Mouse (Mus musculus) MEL (cell line): ENCODE results near the gene Kif3a. TPM values are rescaled to one million over a fixed set of nuclear protein-coding genes. Genes with fewer than 3 reads are reported as not detected.

Experiments
- DNase-seq: peaks from one replicate; pipeline ENCODE4 v3.0.0; 2011; ENCODE audit warnings: low read depth, low spot score
- H3K27ac ChIP-seq: 2 replicates; pipeline ENCODE4 v1.5.1; 2012; ENCODE audit warnings: low read depth, mild to moderate bottlenecking, control low read depth, low read length, moderate library complexity; ENCODE audit not compliant: control insufficient read depth
- H3K27me3 ChIP-seq, 2 experiments: fragments of 150-350 bp in 1 of 2; sonication (generic) in 1 of 2; 2 replicates each; pipeline ENCODE4 v1.6.1; 2012; ENCODE audit warnings: low read length in 2 of 2, mild to moderate bottlenecking in 2 of 2, improper control_type of control experiment in 1 of 2, moderate library complexity in 1 of 2; ENCODE audit not compliant: insufficient read depth in 2 of 2, control insufficient read depth in 1 of 2
- H3K36me3 ChIP-seq, 2 experiments: 2 replicates each; pipeline ENCODE4 v1.6.1; 2012 to 2014; ENCODE audit warnings: low read length in 2 of 2, improper control_type of control experiment in 1 of 2, inconsistent platforms in 1 of 2, mild to moderate bottlenecking in 1 of 2; ENCODE audit not compliant: insufficient read depth in 2 of 2, control insufficient read depth in 1 of 2
- H3K4me1 ChIP-seq, 2 experiments: fragments of 150-350 bp in 1 of 2; sonication (generic) in 1 of 2; 2 replicates each; pipeline ENCODE4 v1.6.1; 2012; ENCODE audit warnings: low read length in 2 of 2, improper control_type of control experiment in 1 of 2, mild to moderate bottlenecking in 1 of 2; ENCODE audit not compliant: insufficient read depth in 2 of 2, control insufficient read depth in 1 of 2
- H3K4me3 ChIP-seq, 2 experiments: fragments of 150-350 bp in 1 of 2; sonication (generic) in 1 of 2; 2 replicates each; pipeline ENCODE4 v1.5.1; 2012; ENCODE audit warnings: low read depth in 2 of 2, low read length in 2 of 2, mild to moderate bottlenecking in 2 of 2, moderate library complexity in 2 of 2, control low read depth in 1 of 2, improper control_type of control experiment in 1 of 2; ENCODE audit not compliant: control insufficient read depth in 1 of 2, insufficient read depth in 1 of 2
- H3K79me2 ChIP-seq: 2 replicates; pipeline ENCODE4 v1.6.1; 2012; ENCODE audit warnings: mild to moderate bottlenecking, low read length, moderate library complexity; ENCODE audit not compliant: control insufficient read depth, poor library complexity, insufficient read depth
- H3K9ac ChIP-seq: 2 replicates; pipeline ENCODE4 v1.6.1; 2012; ENCODE audit warnings: low read depth, mild to moderate bottlenecking, control low read depth, low read length, moderate library complexity; ENCODE audit not compliant: control insufficient read depth, poor library complexity, severe bottlenecking
- H3K9me3 ChIP-seq: fragments of 150-350 bp; sonication (generic); replicated peaks from 2 replicates; pipeline ENCODE4 v1.6.1; 2012; ENCODE audit warnings: mild to moderate bottlenecking, low read length, improper control_type of control experiment, moderate library complexity; ENCODE audit not compliant: insufficient read depth
- BHLHE40 ChIP-seq: IDR thresholded peaks from 2 replicates; pipeline ENCODE4 v1.6.1; 2012; ENCODE audit warnings: low read depth, mild to moderate bottlenecking, inconsistent platforms, low read length, improper control_type of control experiment, borderline replicate concordance
- CHD1 ChIP-seq: IDR thresholded peaks from 2 replicates; pipeline ENCODE4 v1.6.1; 2012; ENCODE audit warnings: low read depth, mild to moderate bottlenecking, inconsistent platforms, low read length, improper control_type of control experiment
- CHD2 ChIP-seq: IDR thresholded peaks from 2 replicates; pipeline ENCODE4 v1.6.1; 2011; ENCODE audit warnings: low read length, improper control_type of control experiment
- CTCF ChIP-seq, 3 experiments: IDR thresholded peaks in 2 of 3; conservative IDR thresholded peaks in 1 of 3; 2 replicates each; pipeline ENCODE4 v1.5.1; 2011 to 2012; ENCODE audit warnings: low read length in 3 of 3, low read depth in 2 of 3, mild to moderate bottlenecking in 2 of 3, improper control_type of control experiment in 1 of 3, inconsistent platforms in 1 of 3, mixed read lengths in 1 of 3, moderate library complexity in 1 of 3; ENCODE audit not compliant: control insufficient read depth in 1 of 3, insufficient read depth in 1 of 3, poor library complexity in 1 of 3, severe bottlenecking in 1 of 3
- E2F4 ChIP-seq: IDR thresholded peaks from 2 replicates; pipeline ENCODE4 v1.6.1; 2011; ENCODE audit warnings: low read depth, low read length, improper control_type of control experiment, borderline replicate concordance
- ELF1 ChIP-seq: IDR thresholded peaks from 2 replicates; pipeline ENCODE4 v1.6.1; 2014; ENCODE audit warnings: low read depth, mild to moderate bottlenecking, inconsistent platforms, low read length, improper control_type of control experiment, moderate library complexity
- EP300 ChIP-seq, 2 experiments: IDR thresholded peaks; 2 replicates each; pipeline ENCODE4 v1.6.1; 2011; ENCODE audit warnings: improper control_type of control experiment in 2 of 2, low read length in 2 of 2, low read depth in 1 of 2, mild to moderate bottlenecking in 1 of 2
- ETS1 ChIP-seq: IDR thresholded peaks from 2 replicates; pipeline ENCODE4 v1.6.1; 2012; ENCODE audit warnings: low read depth, mild to moderate bottlenecking, inconsistent platforms, low read length, improper control_type of control experiment, moderate library complexity
- GABPA ChIP-seq: IDR thresholded peaks from 2 replicates; pipeline ENCODE4 v1.6.1; 2012; ENCODE audit warnings: low read depth, mild to moderate bottlenecking, inconsistent platforms, low read length, improper control_type of control experiment, moderate library complexity
- GATA1 ChIP-seq: IDR thresholded peaks from 2 replicates; pipeline ENCODE4 v1.6.1; 2011; ENCODE audit warnings: low read depth, low read length, improper control_type of control experiment
- JUND ChIP-seq: IDR thresholded peaks from 2 replicates; pipeline ENCODE4 v1.6.1; 2011; ENCODE audit warnings: low read depth, mild to moderate bottlenecking, improper control_type of control experiment, low read length
- MAFK ChIP-seq: IDR thresholded peaks from 2 replicates; pipeline ENCODE4 v1.6.1; 2011; ENCODE audit warnings: low read depth, mild to moderate bottlenecking, low read length, improper control_type of control experiment, borderline replicate concordance
- MAX ChIP-seq: IDR thresholded peaks from 2 replicates; pipeline ENCODE4 v1.6.1; 2011; ENCODE audit warnings: low read length, improper control_type of control experiment
- MAZ ChIP-seq: IDR thresholded peaks from 2 replicates; pipeline ENCODE4 v1.6.1; 2012; ENCODE audit warnings: low read depth, mild to moderate bottlenecking, inconsistent platforms, low read length, improper control_type of control experiment
- MEF2A ChIP-seq: IDR thresholded peaks from 2 replicates; pipeline ENCODE4 v1.6.1; 2014; ENCODE audit warnings: low read depth, mild to moderate bottlenecking, inconsistent platforms, low read length, improper control_type of control experiment; ENCODE audit not compliant: poor library complexity, insufficient replicate concordance, severe bottlenecking; ENCODE audit errors: extremely low read depth
- MXI1 ChIP-seq: IDR thresholded peaks from 2 replicates; pipeline ENCODE4 v1.6.1; 2011; ENCODE audit warnings: mild to moderate bottlenecking, low read depth, low read length, improper control_type of control experiment
- MYC ChIP-seq: IDR thresholded peaks from 2 replicates; pipeline ENCODE4 v1.6.1; 2011; ENCODE audit warnings: low read depth, mild to moderate bottlenecking, low read length, improper control_type of control experiment, moderate library complexity
- NELFE ChIP-seq: IDR thresholded peaks from 2 replicates; pipeline ENCODE4 v1.6.1; 2011; ENCODE audit warnings: low read depth, low read length, improper control_type of control experiment
- POLR2A ChIP-seq, 2 experiments: IDR thresholded peaks; 2 replicates each; pipeline ENCODE4 v1.6.1; 2011 to 2012; ENCODE audit warnings: low read length in 2 of 2, mild to moderate bottlenecking in 2 of 2, control low read depth in 1 of 2, improper control_type of control experiment in 1 of 2, low read depth in 1 of 2, moderate library complexity in 1 of 2; ENCODE audit not compliant: control insufficient read depth in 1 of 2, insufficient read depth in 1 of 2, poor library complexity in 1 of 2
- POLR2AphosphoS5 ChIP-seq: IDR thresholded peaks from 2 replicates; pipeline ENCODE4 v1.6.1; 2012; ENCODE audit warnings: low read depth, borderline replicate concordance, mild to moderate bottlenecking, inconsistent platforms, low read length, moderate library complexity, mixed read lengths
- RAD21 ChIP-seq: IDR thresholded peaks from 2 replicates; pipeline ENCODE4 v1.6.1; 2011; ENCODE audit warnings: mild to moderate bottlenecking, low read depth, low read length, improper control_type of control experiment
- RCOR1 ChIP-seq: IDR thresholded peaks from 2 replicates; pipeline ENCODE4 v1.6.1; 2012; ENCODE audit warnings: low read depth, mild to moderate bottlenecking, inconsistent platforms, low read length, improper control_type of control experiment
- SIN3A ChIP-seq: IDR thresholded peaks from 2 replicates; pipeline ENCODE4 v1.6.1; 2012; ENCODE audit warnings: low read length, improper control_type of control experiment, inconsistent platforms
- SMC3 ChIP-seq: IDR thresholded peaks from 2 replicates; pipeline ENCODE4 v1.6.1; 2011; ENCODE audit warnings: low read depth, low read length, improper control_type of control experiment
- TCF12 ChIP-seq: IDR thresholded peaks from 2 replicates; pipeline ENCODE4 v1.6.1; 2014; ENCODE audit warnings: low read depth, mild to moderate bottlenecking, inconsistent platforms, low read length, improper control_type of control experiment, moderate library complexity
- USF1 ChIP-seq: IDR thresholded peaks from 2 replicates; pipeline ENCODE4 v1.6.1; 2014; ENCODE audit warnings: low read depth, mild to moderate bottlenecking, inconsistent platforms, low read length, improper control_type of control experiment, moderate library complexity
- USF2 ChIP-seq, 2 experiments: IDR thresholded peaks; 2 replicates each; pipeline ENCODE4 v1.6.1; 2011 to 2012; ENCODE audit warnings: improper control_type of control experiment in 2 of 2, low read length in 2 of 2, borderline replicate concordance in 1 of 2, inconsistent platforms in 1 of 2, low read depth in 1 of 2, mild to moderate bottlenecking in 1 of 2; ENCODE audit not compliant: insufficient read depth in 1 of 2
- ZC3H11A ChIP-seq: IDR thresholded peaks from 2 replicates; pipeline ENCODE4 v1.6.1; 2012; ENCODE audit warnings: low read depth, mild to moderate bottlenecking, inconsistent platforms, low read length, improper control_type of control experiment
- ZKSCAN1 ChIP-seq: IDR thresholded peaks from 2 replicates; pipeline ENCODE4 v1.6.1; 2012; ENCODE audit warnings: low read depth, mild to moderate bottlenecking, inconsistent platforms, low read length, improper control_type of control experiment, moderate library complexity
- ZMIZ1 ChIP-seq: IDR thresholded peaks from 2 replicates; pipeline ENCODE4 v1.6.1; 2012; ENCODE audit warnings: low read depth, mild to moderate bottlenecking, inconsistent platforms, low read length, improper control_type of control experiment, moderate library complexity
- ZNF384 ChIP-seq: IDR thresholded peaks from 2 replicates; pipeline ENCODE4 v1.6.1; 2012; ENCODE audit warnings: low read depth, mild to moderate bottlenecking, inconsistent platforms, low read length, improper control_type of control experiment
- polyA plus RNA-seq, 2 experiments: library from polyadenylated mRNA; stranded (reverse) in 1 of 2; unstranded in 1 of 2; fragments of >175 nt in 1 of 2; fragments of >200 nt in 1 of 2; gene quantifications; 2 replicates each; pipeline versions ENCODE4 v1.2.1 to v1.2.4; 2012; ENCODE audit warnings: low replicate concordance in 2 of 2, low read depth in 1 of 2; ENCODE audit not compliant: insufficient read length in 2 of 2, insufficient read depth in 1 of 2, missing spikeins in 1 of 2
- total RNA-seq: library from RNA; depleted of rRNA; stranded (reverse); fragments of 300-350 nt; gene quantifications from 2 replicates; pipeline ENCODE4 v1.2.3, GENCODE M21; 2012

Kif3a gene
- total and polyA plus RNA-seq, 3 experiments, result 13.6 to 88.3 (median 17.1) TPM

DNA sequence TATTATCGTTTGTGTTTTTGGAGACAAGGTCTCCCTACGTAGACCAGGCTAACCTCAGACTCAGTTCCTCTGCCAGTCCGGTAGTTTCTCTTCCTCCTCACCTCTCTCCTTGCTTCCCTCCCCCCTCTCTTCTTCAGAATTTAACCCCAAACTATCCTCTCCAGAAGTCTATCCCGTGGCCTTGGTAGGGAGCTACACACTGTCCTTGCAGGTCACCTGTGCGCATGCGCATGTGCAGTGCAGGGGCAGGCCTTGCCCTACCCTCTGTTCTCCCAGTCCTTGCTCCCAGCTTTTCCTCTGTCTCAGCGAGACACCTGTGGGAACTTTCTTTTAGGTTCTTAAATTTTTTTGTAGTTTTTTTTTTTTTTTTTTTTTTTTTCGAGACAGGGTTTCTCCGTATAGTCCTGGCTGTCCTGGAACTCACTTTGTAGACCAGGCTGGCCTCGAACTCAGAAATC, 70.7 kb downstream of the Kif3a start:
- TF ChIP-seq TCF12, result no peak
- Histone ChIP-seq H3K4me3 (no peak overlapping the region), H3K27me3 (no peaks in the 10 kb centered on the region), H3K79me2 (no peaks in the 10 kb centered on the region), H3K27ac (no peak overlapping the region), H3K9me3 (no peaks in the 10 kb centered on the region), H3K9ac (no peak overlapping the region), H3K4me1 (peaks cover 30 to 38% of the 10 kb centered on the region in 2 experiments), H3K36me3 (peaks cover 0 to 30% of the 10 kb centered on the region in 2 experiments; a peak in 2 of 4 replicates)
- no peak for DNase-seq

DNA sequence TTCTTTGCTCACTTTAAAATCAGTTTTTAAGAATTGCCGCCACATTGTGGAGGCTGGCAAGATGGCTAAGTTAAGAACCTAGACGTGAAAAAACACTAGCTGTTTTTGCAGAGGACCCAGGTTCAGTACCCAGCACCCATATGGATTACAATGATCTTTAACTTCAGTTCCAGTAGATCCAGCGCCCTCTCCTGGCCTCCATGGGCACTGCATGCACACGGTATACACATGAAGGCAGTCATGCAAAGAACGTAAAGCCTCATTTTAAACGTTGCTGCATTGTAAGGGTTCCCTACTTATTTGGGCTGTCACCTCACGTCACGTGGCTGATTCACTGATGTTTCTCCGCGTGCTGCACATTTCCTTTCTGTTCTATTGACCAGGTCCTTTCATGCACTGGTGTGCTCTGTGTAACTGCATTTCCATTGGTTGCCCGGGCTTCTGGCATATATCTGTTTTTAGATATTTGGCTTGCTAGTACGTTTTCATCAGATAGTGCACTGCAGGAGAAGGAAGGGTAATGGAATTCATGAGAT, 75.6 kb downstream of the Kif3a start:
- peak overlapping the region in 1 of 2 experiments; percentile 19; a peak in 1 of 4 replicates for H3K4me3 ChIP-seq
- H3K36me3 ChIP-seq, result peaks cover 0 to 9% of the 10 kb centered on the region in 2 experiments; a peak in 2 of 4 replicates
- H3K27ac ChIP-seq, result no peak overlapping the region
- H3K4me1 ChIP-seq, result peaks cover 11 to 20% of the 10 kb centered on the region in 2 experiments
- H3K79me2 ChIP-seq, result no peaks in the 10 kb centered on the region
- no peaks in the 10 kb centered on the region for H3K9me3 ChIP-seq
- no peak overlapping the region; the same call in 1 of the 2 replicates for H3K9ac ChIP-seq
- DNase-seq, result peak; percentile 68
- H3K27me3 ChIP-seq, result no peaks in the 10 kb centered on the region
- TF ChIP-seq ZMIZ1, result no peak
- no peak for TF ChIP-seq ZNF384
- TF ChIP-seq USF1, result peak; percentile 75
- TF ChIP-seq ZC3H11A, result peak; percentile 76
- no peak for TF ChIP-seq MEF2A
- peak; percentile 22; the same call in 1 of the 2 replicates for TF ChIP-seq BHLHE40
- TF ChIP-seq SIN3A, result peak; percentile 47; the same call in 1 of the 2 replicates
- no peak for TF ChIP-seq MAFK
- TF ChIP-seq ELF1, result no peak
- no peak for TF ChIP-seq CHD2
- peak; percentile 70 for TF ChIP-seq RAD21
- no peak for TF ChIP-seq MAZ
- peak; percentile 81 for TF ChIP-seq SMC3
- TF ChIP-seq GATA1, result peak; percentile 33; the same call in 1 of the 2 replicates
- TF ChIP-seq RCOR1, result no peak
- peak; percentile 78 to 94 (median 82) for TF ChIP-seq CTCF (IDR thresholded peaks at IDR 0.05 in 2 of 3, conservative IDR thresholded peaks at IDR 0.05 in 1 of 3; ENCODE audit: control insufficient read depth in 1 of 3, insufficient read depth in 1 of 3, low read depth in 2 of 3, low read length in 3 of 3, poor library complexity in 1 of 3, severe bottlenecking in 1 of 3)
- TF ChIP-seq POLR2A (IDR thresholded peaks at IDR 0.05; ENCODE audit: control insufficient read depth in 1 of 2, insufficient read depth in 1 of 2, low read depth in 1 of 2, low read length in 2 of 2, poor library complexity in 1 of 2), result no peak
- TF ChIP-seq MAX, result peak; percentile 18; the same call in 1 of the 2 replicates
- TF ChIP-seq JUND, result no peak
- no peak for TF ChIP-seq TCF12
- peak in 1 of 2 experiments; percentile 17; a peak in 2 of 4 replicates for TF ChIP-seq EP300 (IDR thresholded peaks at IDR 0.05; ENCODE audit: low read depth in 1 of 2, low read length in 2 of 2)
- TF ChIP-seq E2F4, result no peak
- peak; percentile 82 for TF ChIP-seq MYC
- no peak for TF ChIP-seq CHD1
- TF ChIP-seq POLR2AphosphoS5, result no peak
- no peak for TF ChIP-seq NELFE
- TF ChIP-seq MXI1, result peak; percentile 79
- TF ChIP-seq USF2 (IDR thresholded peaks at IDR 0.05; ENCODE audit: borderline replicate concordance in 1 of 2, insufficient read depth in 1 of 2, low read depth in 1 of 2, low read length in 2 of 2), result no peak
- no peak for TF ChIP-seq ETS1
- no peak for TF ChIP-seq ZKSCAN1
- no peak for TF ChIP-seq GABPA
